Mouse (Mus musculus) neural tube, embryonic 11.5 days (tissue): ENCODE data around the gene Trpm3. TPM values are rescaled to one million over a fixed set of nuclear protein-coding genes. Genes with fewer than 3 reads are reported as not detected.

Experiments used
- ATAC-seq: fragments of 200-750 bp; cut with Nextera tagmentation; 2 replicates; pipeline ENCODE4 v1.8.0; 2017; ENCODE audit warnings: moderate number of reproducible peaks, mild to moderate bottlenecking, moderate TSS enrichment, moderate library complexity; ENCODE audit not compliant: insufficient read depth, low FRiP score, low TSS enrichment
- DNase-seq: peaks from one replicate; pipeline ENCODE4 v3.0.0-alpha.2; 2015; ENCODE audit warnings: low spot score
- H3K27ac ChIP-seq: fragments of 300-500 bp; sonication (generic); 2 replicates; pipeline ENCODE4 v1.5.1; 2014; ENCODE audit warnings: low read depth, mild to moderate bottlenecking, low read length
- H3K27me3 ChIP-seq: fragments of 300-500 bp; sonication (generic); 2 replicates; pipeline ENCODE4 v1.6.1; 2014; ENCODE audit warnings: mild to moderate bottlenecking, low read length, mixed read lengths; ENCODE audit not compliant: control insufficient read depth, insufficient read depth
- H3K36me3 ChIP-seq: fragments of 300-500 bp; sonication (generic); 2 replicates; pipeline ENCODE4 v1.6.1; 2014; ENCODE audit warnings: mild to moderate bottlenecking, low read length, moderate library complexity, mixed read lengths; ENCODE audit not compliant: control insufficient read depth, insufficient read depth
- H3K4me1 ChIP-seq: fragments of 300-500 bp; sonication (generic); 2 replicates; pipeline ENCODE4 v1.6.1; 2014; ENCODE audit warnings: low read length, mixed read lengths; ENCODE audit not compliant: control insufficient read depth, insufficient read depth
- H3K4me2 ChIP-seq: fragments of 300-500 bp; sonication (generic); 2 replicates; pipeline ENCODE4 v1.6.1; 2014; ENCODE audit warnings: low read depth, mild to moderate bottlenecking, moderate library complexity
- H3K4me3 ChIP-seq: fragments of 300-500 bp; sonication (generic); 2 replicates; pipeline ENCODE4 v1.5.1; 2014; ENCODE audit warnings: low read depth, low read length
- H3K9ac ChIP-seq: fragments of 300-500 bp; sonication (generic); 2 replicates; pipeline ENCODE4 v1.6.1; 2014; ENCODE audit warnings: mild to moderate bottlenecking, low read length
- H3K9me3 ChIP-seq: fragments of 300-500 bp; sonication (generic); 2 replicates; pipeline ENCODE4 v1.6.1; 2016; ENCODE audit warnings: low read length; ENCODE audit not compliant: control insufficient read depth
- WGBS: fragments of 180-500 bp; shearing (Covaris S2); extraction: QIAGEN DNeasy Blood & Tissue Kit; methylation state at CpG from one replicate; pipeline ENCODE4 v1.1.7; 2014; 5-methylcytosine and 5-hydroxymethylcytosine counted together
- polyA plus RNA-seq: library from polyadenylated mRNA; unstranded; fragments of >200 nt; fragmentation: Nextera tagmentation; extraction: Ambion mirVana; gene quantifications from 2 replicates; pipeline ENCODE4 v1.2.1, GENCODE M21; 2014

Trpm3 gene
- polyA plus RNA-seq, 1 experiment from 2014 or later, result 0.80 TPM

DNA sequence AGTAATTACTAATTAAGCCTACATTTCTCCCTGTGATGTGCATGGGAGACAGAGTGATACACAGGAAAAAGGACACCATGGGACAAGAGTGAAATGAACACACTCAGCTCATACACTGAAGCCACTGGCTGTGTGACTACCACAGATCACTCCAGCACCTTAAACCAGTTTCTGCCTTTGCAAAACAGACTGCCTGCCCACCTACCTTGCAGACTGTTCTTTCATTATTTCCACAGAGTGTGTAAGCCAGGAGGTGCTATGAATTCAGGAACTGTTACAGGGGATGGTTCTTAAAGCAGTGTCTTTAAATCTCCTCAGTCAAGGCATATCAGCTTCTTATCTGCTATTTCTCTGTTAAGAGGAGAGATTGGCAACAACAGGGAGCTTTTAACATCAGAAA, 642.7 kb downstream of the Trpm3 start:
- Histone ChIP-seq H3K4me3 (no peak overlapping the region), H3K4me2 (no peak overlapping the region), H3K27ac (no peak overlapping the region), H3K27me3 (no peaks in the 10 kb centered on the region), H3K4me1 (no peaks in the 10 kb centered on the region), H3K9me3 (no peaks in the 10 kb centered on the region), H3K9ac (no peak overlapping the region), H3K36me3 (no peaks in the 10 kb centered on the region)
- DNase-seq (no peak), ATAC-seq (no peak)

DNA sequence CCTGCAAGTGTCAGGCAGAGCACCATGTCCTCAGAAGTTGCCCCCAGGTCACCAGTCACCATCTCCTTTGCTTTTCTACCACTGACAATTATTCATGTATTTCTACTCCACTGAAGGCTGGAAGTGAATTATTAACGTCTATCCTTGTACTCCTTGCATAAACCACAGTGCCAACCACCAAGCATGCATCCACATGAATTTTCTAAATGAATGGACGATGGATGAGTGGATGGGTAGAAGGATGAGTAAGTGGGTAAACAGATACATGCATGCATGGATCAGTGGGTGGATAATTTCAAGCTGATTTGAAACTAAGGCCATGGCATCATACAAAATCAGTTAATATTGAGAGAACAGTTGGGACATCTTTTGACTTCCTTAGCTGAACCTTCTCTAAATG, 644.9 kb downstream of the Trpm3 start:
- no peak for ATAC-seq
- DNase-seq, result no peak
- no peak overlapping the region for H3K4me2 ChIP-seq
- H3K9me3 ChIP-seq, result no peaks in the 10 kb centered on the region
- H3K27me3 ChIP-seq, result no peaks in the 10 kb centered on the region
- H3K36me3 ChIP-seq, result no peaks in the 10 kb centered on the region
- H3K4me1 ChIP-seq, result no peaks in the 10 kb centered on the region
- H3K4me3 ChIP-seq, result no peak overlapping the region
- 88% methylated on average over 2 of the region's 2 CpGs for WGBS
- no peak overlapping the region for H3K9ac ChIP-seq
- H3K27ac ChIP-seq, result no peak overlapping the region

DNA sequence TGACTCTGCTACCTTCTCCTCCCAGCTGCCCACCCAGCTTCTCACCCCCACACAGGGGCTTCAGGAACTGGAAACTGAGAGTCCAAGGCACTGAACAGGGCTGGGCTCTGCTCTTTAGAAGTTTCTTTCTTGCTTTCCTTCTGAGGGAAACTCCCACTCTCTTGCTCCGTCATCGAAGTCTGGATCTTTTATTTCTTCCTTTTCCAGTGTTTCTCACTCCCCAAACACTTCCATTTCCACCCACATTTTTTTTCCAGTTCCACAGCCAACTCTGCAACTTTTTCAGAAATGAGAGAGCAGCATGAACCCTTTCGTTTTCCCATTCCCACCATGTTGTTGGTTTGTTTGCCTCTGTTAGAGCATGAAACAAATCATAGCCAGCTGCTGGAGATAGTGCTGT, 650.9 kb downstream of the Trpm3 start:
- 73% methylated on average over 3 of the region's 3 CpGs for WGBS
- Histone ChIP-seq H3K9me3 (no peaks in the 10 kb centered on the region), H3K9ac (no peak overlapping the region), H3K27me3 (no peaks in the 10 kb centered on the region), H3K4me3 (no peak overlapping the region), H3K36me3 (no peaks in the 10 kb centered on the region), H3K4me1 (no peaks in the 10 kb centered on the region), H3K4me2 (no peak overlapping the region), H3K27ac (no peak overlapping the region)
- DNase-seq, result no peak
- ATAC-seq, result no peak

DNA sequence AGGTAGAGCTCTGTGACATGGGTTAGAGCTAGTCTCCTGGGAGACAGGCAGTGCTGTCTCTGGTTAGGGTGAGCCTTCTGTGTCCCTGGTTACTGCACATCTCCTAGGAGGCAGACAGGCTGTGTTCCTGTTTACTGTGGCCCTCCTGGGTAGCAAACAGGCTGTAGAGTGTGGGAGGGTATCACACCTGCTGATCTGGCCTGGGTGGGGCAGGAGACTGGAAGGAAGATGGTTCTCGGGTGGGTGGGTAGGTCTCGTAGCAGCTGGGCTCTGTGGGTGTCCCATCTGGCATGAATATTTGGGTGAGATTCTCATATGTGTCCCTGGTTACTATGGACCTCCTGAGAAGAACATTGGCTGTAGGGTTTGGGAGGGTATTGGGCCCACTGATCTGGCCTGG, 658.1 kb downstream of the Trpm3 start:
- Histone ChIP-seq H3K4me2 (no peak overlapping the region), H3K9me3 (no peaks in the 10 kb centered on the region), H3K36me3 (no peaks in the 10 kb centered on the region), H3K4me1 (no peaks in the 10 kb centered on the region), H3K27me3 (no peaks in the 10 kb centered on the region), H3K9ac (no peak overlapping the region), H3K27ac (no peak overlapping the region), H3K4me3 (no peak overlapping the region)
- WGBS, result 85% methylated on average over 2 of the region's 2 CpGs
- no peak for DNase-seq
- ATAC-seq, result no peak

DNA sequence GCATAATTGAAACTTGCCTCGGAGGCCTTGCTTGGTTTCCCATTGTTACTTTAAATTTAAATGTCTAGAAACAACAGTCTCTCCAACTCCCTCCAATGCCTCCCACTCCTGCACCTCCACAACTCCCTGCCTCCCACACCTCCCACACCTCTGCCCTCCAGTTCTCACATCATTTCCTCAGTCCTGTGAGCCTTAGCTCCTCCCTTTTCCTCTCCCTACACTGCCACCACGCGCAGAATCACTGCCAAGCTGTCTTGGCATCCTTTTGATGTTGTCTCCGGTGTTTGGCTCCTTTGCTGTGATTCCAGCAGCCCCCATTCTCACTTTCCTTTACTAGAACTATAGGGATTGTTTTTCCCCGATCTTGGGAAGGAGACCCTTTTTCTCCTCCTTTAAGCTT, 661.6 kb downstream of the Trpm3 start:
- H3K4me2 ChIP-seq, result no peak overlapping the region
- 34% methylated on average over 5 of the region's 5 CpGs for WGBS
- H3K4me1 ChIP-seq, result no peaks in the 10 kb centered on the region
- H3K27me3 ChIP-seq, result no peaks in the 10 kb centered on the region
- no peaks in the 10 kb centered on the region for H3K36me3 ChIP-seq
- DNase-seq, result no peak
- H3K4me3 ChIP-seq, result no peak overlapping the region
- no peak overlapping the region for H3K9ac ChIP-seq
- no peaks in the 10 kb centered on the region for H3K9me3 ChIP-seq
- no peak for ATAC-seq
- no peak overlapping the region for H3K27ac ChIP-seq

DNA sequence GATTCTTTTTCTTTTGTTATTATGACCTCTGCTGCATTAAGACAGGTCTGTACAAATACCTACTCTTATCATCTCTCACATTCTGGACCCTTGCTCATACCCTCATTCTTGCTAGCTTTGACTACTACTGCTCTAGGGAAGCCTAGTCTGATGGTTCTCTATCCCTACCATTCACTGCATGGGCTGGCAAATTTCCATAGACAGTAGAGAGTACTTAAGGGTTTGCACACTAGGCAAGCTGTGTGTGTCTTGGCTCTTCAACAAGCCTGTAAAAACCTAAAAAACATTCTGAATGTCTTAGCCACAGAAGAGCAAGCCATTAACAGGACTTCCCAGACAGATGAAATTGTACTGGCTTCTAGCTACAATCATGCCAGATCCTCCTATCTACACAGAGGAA, 664.5 kb downstream of the Trpm3 start:
- Histone ChIP-seq H3K36me3 (no peaks in the 10 kb centered on the region), H3K27me3 (no peaks in the 10 kb centered on the region), H3K4me3 (no peak overlapping the region), H3K27ac (no peak overlapping the region), H3K4me1 (no peaks in the 10 kb centered on the region), H3K9me3 (no peaks in the 10 kb centered on the region), H3K4me2 (no peak overlapping the region), H3K9ac (no peak overlapping the region)
- DNase-seq (no peak), ATAC-seq (no peak)

DNA sequence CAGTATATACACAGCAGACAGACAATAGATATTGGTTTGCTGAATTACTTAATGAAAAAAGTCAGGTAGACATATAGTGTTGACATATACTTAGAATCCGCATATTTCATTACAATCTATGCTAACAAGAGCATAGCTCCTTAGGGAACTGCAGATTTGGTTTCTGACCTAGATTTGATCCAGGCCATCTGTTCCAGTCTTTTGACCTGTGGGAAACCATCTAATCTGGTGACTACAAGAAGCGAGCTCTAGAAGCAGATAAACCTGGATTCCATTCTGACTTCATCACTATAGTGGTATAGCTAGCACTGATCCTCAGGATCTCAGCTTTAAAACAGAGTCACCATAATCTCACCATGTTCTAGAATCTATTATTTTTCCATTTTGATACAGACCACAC, 665.5 kb downstream of the Trpm3 start:
- no peak for ATAC-seq
- 87% methylated on average over 2 of the region's 2 CpGs for WGBS

DNA sequence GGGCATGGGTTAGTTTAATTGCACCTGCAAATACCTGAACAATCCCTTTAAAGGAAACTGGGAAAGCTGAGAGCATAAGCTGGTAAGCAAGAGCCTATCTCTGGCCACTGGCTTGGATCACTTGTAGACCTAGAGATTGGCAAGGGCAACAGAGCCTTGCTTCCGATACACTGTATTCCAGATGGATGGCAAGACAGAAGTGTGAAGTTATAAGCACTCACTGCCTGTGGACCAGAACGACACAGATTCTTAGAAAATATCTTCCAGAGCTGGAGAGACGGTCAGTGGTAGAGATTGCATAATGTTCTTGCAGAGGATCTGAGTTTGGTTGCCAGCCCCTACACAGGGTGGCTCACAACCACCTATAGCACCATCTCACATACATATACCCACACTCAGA, 671.4 kb downstream of the Trpm3 start:
- H3K4me3 ChIP-seq, result no peak overlapping the region
- no peaks in the 10 kb centered on the region for H3K4me1 ChIP-seq
- no peaks in the 10 kb centered on the region for H3K27me3 ChIP-seq
- no peak overlapping the region for H3K27ac ChIP-seq
- H3K4me2 ChIP-seq, result no peak overlapping the region
- H3K9me3 ChIP-seq, result no peaks in the 10 kb centered on the region
- no peak overlapping the region for H3K9ac ChIP-seq
- no peak for DNase-seq
- ATAC-seq, result no peak
- H3K36me3 ChIP-seq, result no peaks in the 10 kb centered on the region
- WGBS, result 88% methylated on average over 3 of the region's 3 CpGs

More for the DNA sequence above, 665.5 kb downstream of the Trpm3 start:
- H3K27me3 ChIP-seq, result no peaks in the 10 kb centered on the region
- H3K36me3 ChIP-seq, result no peaks in the 10 kb centered on the region
- no peak overlapping the region for H3K4me3 ChIP-seq
- no peak overlapping the region for H3K27ac ChIP-seq
- no peak overlapping the region for H3K4me2 ChIP-seq
- no peak overlapping the region for H3K9ac ChIP-seq
- no peak for DNase-seq
- no peaks in the 10 kb centered on the region for H3K4me1 ChIP-seq
- H3K9me3 ChIP-seq, result no peaks in the 10 kb centered on the region

DNA sequence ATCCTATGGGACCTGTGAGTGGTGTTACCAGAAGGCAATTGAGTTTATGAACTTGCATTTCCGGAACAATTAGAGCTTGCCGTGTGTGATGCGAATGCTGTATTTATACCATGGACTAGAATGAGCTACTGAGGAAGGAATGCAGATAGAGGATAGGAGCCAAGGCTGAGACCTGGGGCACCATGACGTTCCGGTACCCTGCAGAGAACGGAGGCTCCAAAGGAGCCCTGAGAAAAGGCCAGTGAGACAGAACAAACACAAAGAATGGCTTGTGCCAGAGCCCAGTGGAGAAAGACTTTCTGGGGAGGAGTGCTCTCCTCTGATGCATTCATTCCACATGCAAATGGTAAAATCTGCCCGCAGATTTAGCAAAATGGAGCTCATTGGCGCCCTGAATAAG, 682.9 kb downstream of the Trpm3 start:
- WGBS, result 73% methylated on average over 8 of the region's 8 CpGs
- Histone ChIP-seq H3K4me3 (no peak overlapping the region), H3K4me1 (0 out of 2 replicates have a peak, but pooled peaks cover 4% of the 10 kb centered on the region), H3K9ac (no peak overlapping the region), H3K9me3 (no peaks in the 10 kb centered on the region), H3K4me2 (no peak overlapping the region), H3K27ac (no peak overlapping the region), H3K27me3 (no peaks in the 10 kb centered on the region), H3K36me3 (no peaks in the 10 kb centered on the region)
- DNase-seq, result no peak
- ATAC-seq, result no peak
